Mouse (Mus musculus) E14TG2a.4 (cell line): Measurements from ENCODE around the gene Creg2.

ENCODE experiments used
- H3K27me3 ChIP-seq: 2 replicates; pipeline ENCODE4 v1.6.1; 2014; ENCODE audit warnings: low read length, control low read depth; ENCODE audit not compliant: insufficient read depth
- H3K36me3 ChIP-seq: 2 replicates; pipeline ENCODE4 v1.6.1; 2014; ENCODE audit warnings: low read length, control low read depth; ENCODE audit not compliant: insufficient read depth
- H3K4me1 ChIP-seq: replicated peaks from 2 replicates; pipeline ENCODE4 v1.6.1; 2014; ENCODE audit warnings: low read depth, low read length, control low read depth
- H3K4me3 ChIP-seq: replicated peaks from 2 replicates; pipeline ENCODE4 v1.5.1; 2014; ENCODE audit warnings: mild to moderate bottlenecking, low read length
- H3K9me3 ChIP-seq: 2 replicates; pipeline ENCODE4 v1.6.1; 2014; ENCODE audit warnings: low read length, control low read depth
- CTCF ChIP-seq: conservative IDR thresholded peaks from 2 replicates; pipeline ENCODE4 v1.5.1; 2014; ENCODE audit warnings: low read length
- NANOG ChIP-seq: IDR thresholded peaks from 2 replicates; pipeline ENCODE4 v1.6.1; 2014; ENCODE audit warnings: borderline replicate concordance, low read length, mixed read lengths
- POU5F1 ChIP-seq: IDR thresholded peaks from 2 replicates; pipeline ENCODE4 v1.6.1; 2014; ENCODE audit warnings: low read length, borderline replicate concordance

Creg2 gene

GRCm38 (mm10) chr1:39685841-39686240 lies 34.6 kb upstream of the Creg2 start:
- TF ChIP-seq CTCF (peak; percentile 45), POU5F1 (no peak), NANOG (no peak)
- H3K27me3 ChIP-seq, result 0 out of 2 replicates have a peak, but pooled peaks cover 10% of the 10 kb centered on the region
- H3K9me3 ChIP-seq, result peaks cover 9% of the 10 kb centered on the region; the same call in 1 of the 2 replicates
- H3K4me3 ChIP-seq, result no peak overlapping the region
- no peaks in the 10 kb centered on the region for H3K36me3 ChIP-seq
- H3K4me1 ChIP-seq, result no peaks in the 10 kb centered on the region

- H3K36me3 ChIP-seq, result no peaks in the 10 kb centered on the region
- TF ChIP-seq CTCF (no peak), POU5F1 (no peak), NANOG (no peak)
- no peaks in the 10 kb centered on the region for H3K9me3 ChIP-seq
- H3K4me3 ChIP-seq, result no peak overlapping the region
- H3K4me1 ChIP-seq, result no peaks in the 10 kb centered on the region
- 0 out of 2 replicates have a peak, but pooled peaks cover 11% of the 10 kb centered on the region for H3K27me3 ChIP-seq
Measured at GRCm38 (mm10) chr1:39681638-39682037, 30.4 kb upstream of the Creg2 start.

GRCm38 (mm10) chr1:39680546-39680945 lies 29.3 kb upstream of the Creg2 start:
- no peaks in the 10 kb centered on the region for H3K36me3 ChIP-seq
- H3K4me3 ChIP-seq, result no peak overlapping the region
- 0 out of 2 replicates have a peak, but pooled peaks cover 11% of the 10 kb centered on the region for H3K27me3 ChIP-seq
- H3K4me1 ChIP-seq, result no peaks in the 10 kb centered on the region
- TF ChIP-seq NANOG (no peak), CTCF (peak; percentile 24; the same call in 1 of the 2 replicates)
- no peaks in the 10 kb centered on the region for H3K9me3 ChIP-seq

- Histone ChIP-seq H3K4me1 (no peaks in the 10 kb centered on the region), H3K4me3 (no peak overlapping the region), H3K36me3 (no peaks in the 10 kb centered on the region), H3K9me3 (no peaks in the 10 kb centered on the region), H3K27me3 (0 out of 2 replicates have a peak, but pooled peaks cover 11% of the 10 kb centered on the region)
- no peak for TF ChIP-seq POU5F1
- TF ChIP-seq CTCF, result no peak
- TF ChIP-seq NANOG, result no peak
Measured at GRCm38 (mm10) chr1:39678883-39679282, 27.6 kb upstream of the Creg2 start.

- no peaks in the 10 kb centered on the region for H3K4me1 ChIP-seq
- H3K9me3 ChIP-seq, result 0 out of 2 replicates have a peak, but pooled peaks cover under 1% of the 10 kb centered on the region
- H3K4me3 ChIP-seq, result no peak overlapping the region
- TF ChIP-seq POU5F1, result no peak
- TF ChIP-seq CTCF, result no peak
- no peak for TF ChIP-seq NANOG
- H3K27me3 ChIP-seq, result 0 out of 2 replicates have a peak, but pooled peaks cover 6% of the 10 kb centered on the region
- H3K36me3 ChIP-seq, result no peaks in the 10 kb centered on the region
Measured at GRCm38 (mm10) chr1:39676221-39676876, 25.1 kb upstream of the Creg2 start.

GRCm38 (mm10) chr1:39672362-39673105 lies 21.3 kb upstream of the Creg2 start:
- Histone ChIP-seq H3K36me3 (no peaks in the 10 kb centered on the region), H3K9me3 (peaks cover 7% of the 10 kb centered on the region; the same call in 1 of the 2 replicates), H3K27me3 (no peaks in the 10 kb centered on the region), H3K4me1 (no peaks in the 10 kb centered on the region), H3K4me3 (no peak overlapping the region)
- TF ChIP-seq NANOG, result no peak
- TF ChIP-seq CTCF, result no peak
- TF ChIP-seq POU5F1, result no peak

GRCm38 (mm10) chr1:39670211-39670935 lies 19.1 kb upstream of the Creg2 start:
- H3K27me3 ChIP-seq, result no peaks in the 10 kb centered on the region
- H3K9me3 ChIP-seq, result peaks cover 7% of the 10 kb centered on the region; the same call in 1 of the 2 replicates
- peaks cover 8% of the 10 kb centered on the region; the same call in 1 of the 2 replicates for H3K4me1 ChIP-seq
- no peaks in the 10 kb centered on the region for H3K36me3 ChIP-seq
- TF ChIP-seq NANOG (no peak), CTCF (no peak), POU5F1 (no peak)
- no peak overlapping the region for H3K4me3 ChIP-seq

- TF ChIP-seq POU5F1, result no peak
- no peak for TF ChIP-seq CTCF
- no peak for TF ChIP-seq NANOG
- Histone ChIP-seq H3K9me3 (peaks cover 7% of the 10 kb centered on the region; the same call in 1 of the 2 replicates), H3K4me3 (no peak overlapping the region), H3K27me3 (no peaks in the 10 kb centered on the region), H3K4me1 (peaks cover 20% of the 10 kb centered on the region), H3K36me3 (no peaks in the 10 kb centered on the region)
Measured at GRCm38 (mm10) chr1:39666751-39667252, 15.5 kb upstream of the Creg2 start.
